Mouse (Mus musculus) intestine, embryonic 16.5 days (tissue): ENCODE results near the gene Micu1. TPM values are rescaled to one million over a fixed set of nuclear protein-coding genes. Genes with fewer than 3 reads are reported as not detected.

ENCODE experiments used
- ATAC-seq: fragments of 200-750 bp; cut with Nextera tagmentation; 2 replicates; pipeline ENCODE4 v1.8.0; 2017; ENCODE audit warnings: moderate TSS enrichment, moderate library complexity
- H3K27ac ChIP-seq: fragments of 300-500 bp; sonication (generic); 2 replicates; pipeline ENCODE4 v1.5.1; 2014; ENCODE audit warnings: mild to moderate bottlenecking, low read length
- H3K27me3 ChIP-seq: fragments of 300-500 bp; sonication (generic); replicated peaks from 2 replicates; pipeline ENCODE4 v1.6.1; 2014; ENCODE audit warnings: low read length, control low read depth, mixed read lengths; ENCODE audit not compliant: control insufficient read depth, insufficient read depth
- H3K36me3 ChIP-seq: fragments of 300-500 bp; sonication (generic); 2 replicates; pipeline ENCODE4 v1.6.1; 2014; ENCODE audit warnings: low read length, control low read depth; ENCODE audit not compliant: control insufficient read depth, insufficient read depth
- H3K4me1 ChIP-seq: fragments of 300-500 bp; sonication (generic); 2 replicates; pipeline ENCODE4 v1.6.1; 2014; ENCODE audit warnings: low read length, control low read depth, mixed read lengths; ENCODE audit not compliant: control insufficient read depth, insufficient read depth
- H3K4me2 ChIP-seq: fragments of 300-500 bp; sonication (generic); 2 replicates; pipeline ENCODE4 v1.6.1; 2014; ENCODE audit warnings: low read depth, low read length, control low read depth
- H3K4me3 ChIP-seq: fragments of 300-500 bp; sonication (generic); 2 replicates; pipeline ENCODE4 v1.5.1; 2014; ENCODE audit warnings: mild to moderate bottlenecking, low read length
- H3K9ac ChIP-seq: fragments of 300-500 bp; sonication (generic); 2 replicates; pipeline ENCODE4 v1.6.1; 2014; ENCODE audit warnings: low read depth, low read length
- H3K9me3 ChIP-seq: fragments of 300-500 bp; sonication (generic); 2 replicates; pipeline ENCODE4 v1.6.1; 2016; ENCODE audit warnings: low read length, control low read depth; ENCODE audit not compliant: control insufficient read depth
- WGBS: fragments of 180-500 bp; shearing (Covaris S2); extraction: QIAGEN DNeasy Blood & Tissue Kit; methylation state at CpG from one replicate; pipeline ENCODE4 v1.1.7; 2014; 5-methylcytosine and 5-hydroxymethylcytosine counted together
- polyA plus RNA-seq: library from polyadenylated mRNA; unstranded; fragments of >200 nt; fragmentation: Nextera tagmentation; extraction: Ambion mirVana; gene quantifications from 2 replicates; pipeline ENCODE4 v1.2.1, GENCODE M21; 2015

Gene Micu1
- polyA plus RNA-seq, 1 experiment from 2014 or later = 82.1 TPM

DNA sequence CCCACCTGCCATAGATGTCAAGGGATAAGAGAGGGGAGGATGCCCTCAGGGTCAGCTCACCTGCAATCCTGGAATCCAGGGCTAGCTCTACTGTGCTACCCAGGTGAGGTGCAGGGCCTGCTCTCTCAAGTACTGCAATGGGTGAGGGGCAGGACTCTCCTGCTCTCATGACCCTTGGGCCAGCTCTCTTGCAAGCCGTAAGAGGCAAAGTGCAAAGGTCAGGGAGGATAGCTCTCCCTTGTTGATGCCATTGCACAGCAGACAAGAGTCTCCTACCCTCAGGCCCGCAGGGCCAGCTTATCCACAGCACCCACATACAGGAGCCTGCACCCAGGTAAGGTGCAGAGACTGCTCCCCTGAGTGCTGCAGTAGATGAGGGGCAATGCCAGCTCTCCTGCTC, 15.2 kb upstream of the Micu1 start:
- 68% methylated on average over 2 of the region's 2 CpGs for WGBS
- no peaks in the 10 kb centered on the region for H3K27me3 ChIP-seq
- H3K4me2 ChIP-seq = no peak overlapping the region
- peak; percentile 36 for ATAC-seq
- H3K27ac ChIP-seq = no peak overlapping the region
- no peaks in the 10 kb centered on the region for H3K36me3 ChIP-seq
- H3K9me3 ChIP-seq = no peaks in the 10 kb centered on the region
- no peak overlapping the region for H3K4me3 ChIP-seq
- H3K9ac ChIP-seq = no peak overlapping the region
- no peaks in the 10 kb centered on the region for H3K4me1 ChIP-seq

DNA sequence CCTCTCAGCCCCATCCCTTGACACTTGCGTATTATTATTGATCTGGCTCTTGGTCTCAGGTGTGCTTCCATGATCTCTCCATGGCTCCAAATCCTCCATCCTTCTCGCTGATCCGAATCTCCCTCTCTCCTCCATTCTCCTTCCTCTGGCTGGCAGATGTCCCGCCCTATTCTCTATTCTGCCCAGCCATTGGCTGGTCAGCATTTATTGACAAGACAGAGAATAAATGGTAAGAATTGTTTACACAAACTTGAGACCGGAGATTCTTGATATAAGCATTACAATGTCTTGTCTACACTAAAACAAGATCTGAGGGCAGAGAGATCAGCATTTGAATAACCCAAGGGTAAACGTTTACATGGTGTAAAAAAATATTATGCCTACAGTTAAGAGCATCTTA, 12.4 kb upstream of the Micu1 start:
- Histone ChIP-seq H3K9me3 (no peaks in the 10 kb centered on the region), H3K4me1 (no peaks in the 10 kb centered on the region), H3K9ac (no peak overlapping the region), H3K36me3 (no peaks in the 10 kb centered on the region), H3K4me2 (no peak overlapping the region), H3K4me3 (no peak overlapping the region), H3K27ac (no peak overlapping the region), H3K27me3 (no peaks in the 10 kb centered on the region)
- 57% methylated on average over 6 of the region's 6 CpGs for WGBS
- ATAC-seq = no peak

- ATAC-seq = no peak
- Histone ChIP-seq H3K36me3 (no peaks in the 10 kb centered on the region), H3K4me3 (no peak overlapping the region), H3K4me1 (no peaks in the 10 kb centered on the region), H3K27ac (no peak overlapping the region), H3K27me3 (no peaks in the 10 kb centered on the region), H3K9ac (no peak overlapping the region), H3K9me3 (no peaks in the 10 kb centered on the region), H3K4me2 (no peak overlapping the region)
- WGBS = 66% methylated on average over 6 of the region's 6 CpGs
Measured at GRCm38 (mm10) chr10:59692441-59692840, 9.8 kb upstream of the Micu1 start.

- no peak for ATAC-seq
- Histone ChIP-seq H3K4me1 (no peaks in the 10 kb centered on the region), H3K9me3 (no peaks in the 10 kb centered on the region), H3K36me3 (no peaks in the 10 kb centered on the region), H3K9ac (no peak overlapping the region), H3K4me2 (no peak overlapping the region), H3K27me3 (no peaks in the 10 kb centered on the region), H3K4me3 (no peak overlapping the region), H3K27ac (no peak overlapping the region)
- WGBS = 78% methylated on average over 2 of the region's 2 CpGs
Measured at GRCm38 (mm10) chr10:59694104-59694503, 8.2 kb upstream of the Micu1 start.

GRCm38 (mm10) chr10:59699516-59699915, 2.8 kb upstream of the Micu1 start:
- no peak overlapping the region for H3K9ac ChIP-seq
- no peak overlapping the region for H3K4me3 ChIP-seq
- H3K27me3 ChIP-seq = no peaks in the 10 kb centered on the region
- WGBS = 79% methylated on average over 5 of the region's 5 CpGs
- H3K27ac ChIP-seq = no peak overlapping the region
- H3K9me3 ChIP-seq = no peaks in the 10 kb centered on the region
- no peaks in the 10 kb centered on the region for H3K36me3 ChIP-seq
- no peak for ATAC-seq
- no peak overlapping the region for H3K4me2 ChIP-seq
- peaks cover 5% of the 10 kb centered on the region for H3K4me1 ChIP-seq

DNA sequence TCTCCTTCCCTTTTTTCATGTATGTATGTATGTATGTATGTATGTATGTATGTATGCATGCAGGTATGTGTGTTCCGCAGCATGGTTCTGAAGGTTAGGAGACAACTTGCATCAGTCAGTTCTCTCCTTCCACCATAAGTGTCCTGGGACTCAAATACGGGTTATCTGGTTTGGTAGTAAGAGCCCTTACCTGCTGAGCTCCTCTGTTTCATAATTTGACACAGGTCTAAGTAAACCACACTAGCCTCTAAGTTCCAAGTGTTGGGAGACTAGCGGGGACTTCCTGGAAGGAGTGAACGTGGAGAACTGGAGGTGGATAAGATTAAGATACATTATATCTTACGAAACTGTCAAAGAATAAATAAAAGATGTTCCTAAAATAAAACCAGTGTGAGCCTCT, 472 bp upstream of the Micu1 start:
- no peaks in the 10 kb centered on the region for H3K36me3 ChIP-seq
- H3K4me2 ChIP-seq = peak overlapping the region; percentile 42
- WGBS = 38% methylated on average over 5 of the region's 5 CpGs
- peaks cover 5% of the 10 kb centered on the region for H3K4me1 ChIP-seq
- no peak overlapping the region for H3K9ac ChIP-seq
- H3K9me3 ChIP-seq = no peaks in the 10 kb centered on the region
- no peaks in the 10 kb centered on the region for H3K27me3 ChIP-seq
- ATAC-seq = no peak; the same call in none of the 2 replicates
- H3K27ac ChIP-seq = no peak overlapping the region
- peak overlapping the region; percentile 77; the same call in 1 of the 2 replicates for H3K4me3 ChIP-seq

GRCm38 (mm10) chr10:59703060-59703760, 933 bp downstream of the Micu1 start:
- Histone ChIP-seq H3K4me2 (peak overlapping the region; percentile 78), H3K36me3 (no peaks in the 10 kb centered on the region), H3K9me3 (no peaks in the 10 kb centered on the region), H3K4me3 (peak overlapping the region; percentile 77), H3K9ac (peak overlapping the region; percentile 79), H3K27me3 (no peaks in the 10 kb centered on the region), H3K4me1 (peaks cover 5% of the 10 kb centered on the region), H3K27ac (peak overlapping the region; percentile 68)
- 5% methylated on average over 15 of the region's 15 CpGs for WGBS
- ATAC-seq = 0 out of 2 replicates have a peak, but pooled peaks have one; percentile 10

DNA sequence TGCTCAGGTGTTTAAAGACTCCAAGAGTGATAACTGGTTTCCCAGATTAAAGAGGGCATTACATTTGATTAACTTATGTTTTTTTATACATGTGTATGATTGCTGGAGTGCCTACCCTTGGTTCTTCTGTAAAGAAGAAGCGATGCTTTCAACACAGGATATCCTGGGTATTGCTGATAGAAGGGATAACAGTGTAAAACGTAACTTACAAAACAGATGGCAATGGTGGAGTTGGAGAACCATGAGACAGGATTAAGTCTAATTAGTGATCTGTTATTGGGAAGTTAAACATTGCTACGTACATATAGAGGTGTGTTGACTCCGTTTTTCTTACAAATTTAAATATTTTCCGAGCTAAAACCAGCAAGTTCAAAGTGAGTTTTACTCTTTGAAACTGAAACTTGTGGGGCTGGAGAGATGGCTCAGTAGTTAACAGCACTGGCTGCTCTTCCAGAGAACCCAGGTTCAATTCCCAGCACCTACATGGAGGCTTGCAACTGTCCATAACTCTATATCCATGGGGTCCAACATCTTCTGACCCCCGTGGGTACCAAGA, 4.8 kb downstream of the Micu1 start:
- no peak for ATAC-seq
- WGBS = 88% methylated on average over 6 of the region's 6 CpGs
- no peak overlapping the region for H3K4me2 ChIP-seq

GRCm38 (mm10) chr10:59707595-59707994, 5.3 kb downstream of the Micu1 start:
- Histone ChIP-seq H3K4me1 (peaks cover 5% of the 10 kb centered on the region), H3K27ac (no peak overlapping the region), H3K4me3 (no peak overlapping the region), H3K36me3 (no peaks in the 10 kb centered on the region), H3K4me2 (no peak overlapping the region), H3K27me3 (no peaks in the 10 kb centered on the region), H3K9me3 (no peaks in the 10 kb centered on the region), H3K9ac (no peak overlapping the region)
- ATAC-seq = no peak
- 90% methylated on average over 2 of the region's 2 CpGs for WGBS

More for the DNA sequence above, 4.8 kb downstream of the Micu1 start:
- Histone ChIP-seq H3K9ac (no peak overlapping the region), H3K27me3 (no peaks in the 10 kb centered on the region), H3K4me1 (peaks cover 5% of the 10 kb centered on the region), H3K36me3 (no peaks in the 10 kb centered on the region), H3K9me3 (no peaks in the 10 kb centered on the region), H3K4me3 (no peak overlapping the region), H3K27ac (no peak overlapping the region)
